Mouse (Mus musculus) G1E (cell line): ENCODE measurements around the gene Pank2.

Experiments
- CTCF ChIP-seq: IDR thresholded peaks from 2 replicates; pipeline ENCODE4 v1.5.1; 2012; ENCODE audit warnings: low read depth, low read length, inconsistent platforms, mixed read lengths
- TAL1 ChIP-seq: conservative IDR thresholded peaks from 2 replicates; pipeline ENCODE4 v1.6.1; 2012; ENCODE audit warnings: low read depth, low read length, inconsistent platforms, mixed read lengths

DNA sequence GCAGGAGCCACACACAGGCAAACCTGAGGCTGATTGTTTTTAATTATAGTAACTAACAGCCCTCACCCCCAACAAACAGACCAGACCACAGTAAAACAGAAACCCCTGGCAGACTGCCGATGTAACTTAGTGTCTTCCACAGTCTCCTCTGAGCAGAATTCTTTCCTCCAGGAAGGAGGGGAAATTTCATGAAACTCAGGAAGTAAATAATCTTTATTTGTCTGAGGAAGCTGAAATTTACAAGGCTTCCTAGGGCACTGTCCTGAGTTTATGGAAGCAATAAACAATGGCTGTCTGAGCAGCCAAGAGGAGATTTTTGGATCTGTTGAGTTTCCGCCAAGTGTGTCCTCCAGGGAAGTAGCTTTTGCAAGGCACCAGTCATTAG lies 8.0 kb upstream of the Pank2 start:
- no peak for TF ChIP-seq CTCF
- TF ChIP-seq TAL1, result no peak
